Mouse (Mus musculus) lung, postnatal 0 days (tissue): ENCODE measurements around the gene Tulp4. TPM values are rescaled to one million over a fixed set of nuclear protein-coding genes. Genes with fewer than 3 reads are reported as not detected.
"Not testable (repeated sequence)": the region's sequence is repeated elsewhere in the genome, so short reads cannot be mapped to it uniquely, and the experiment has no call there.

Source experiments
- ATAC-seq: fragments of 200-750 bp; cut with Nextera tagmentation; 2 replicates; pipeline ENCODE4 v1.8.0; 2017; ENCODE audit warnings: moderate library complexity
- DNase-seq: peaks from one replicate; pipeline ENCODE4 v3.0.0-alpha.2; 2016; ENCODE audit warnings: low spot score
- H3K27ac ChIP-seq: fragments of 300-500 bp; sonication (generic); 2 replicates; pipeline ENCODE4 v1.5.1; 2014; ENCODE audit warnings: antibody characterized with exemption, mild to moderate bottlenecking, low read length, mixed read lengths
- H3K27me3 ChIP-seq: fragments of 300-500 bp; sonication (generic); replicated peaks from 2 replicates; pipeline ENCODE4 v1.6.1; 2014; ENCODE audit warnings: low read length, mixed read lengths; ENCODE audit not compliant: insufficient read depth
- H3K36me3 ChIP-seq: fragments of 300-500 bp; sonication (generic); 2 replicates; pipeline ENCODE4 v1.6.1; 2014; ENCODE audit warnings: low read length, mixed read lengths; ENCODE audit not compliant: insufficient read depth
- H3K4me1 ChIP-seq: fragments of 300-500 bp; sonication (generic); 2 replicates; pipeline ENCODE4 v1.6.1; 2014; ENCODE audit warnings: antibody characterized with exemption, low read depth, low read length, mixed read lengths; ENCODE audit not compliant: insufficient read depth
- H3K4me2 ChIP-seq: fragments of 300-500 bp; sonication (generic); replicated peaks from 2 replicates; pipeline ENCODE4 v1.6.1; 2014; ENCODE audit warnings: low read depth, mild to moderate bottlenecking, low read length, moderate library complexity, mixed read lengths
- H3K4me3 ChIP-seq: fragments of 300-500 bp; sonication (generic); 2 replicates; pipeline ENCODE4 v1.5.1; 2014; ENCODE audit warnings: low read depth, low read length
- H3K9ac ChIP-seq: fragments of 300-500 bp; sonication (generic); replicated peaks from 2 replicates; pipeline ENCODE4 v1.6.1; 2014; ENCODE audit warnings: low read depth, mild to moderate bottlenecking
- H3K9me3 ChIP-seq: fragments of 300-500 bp; sonication (generic); 2 replicates; pipeline ENCODE4 v1.6.1; 2016; ENCODE audit warnings: low read length, mixed read lengths
- WGBS: fragments of 180-500 bp; shearing (Covaris S2); extraction: QIAGEN DNeasy Blood & Tissue Kit; methylation state at CpG from one replicate; pipeline ENCODE4 v1.1.7; 2014; 5-methylcytosine and 5-hydroxymethylcytosine counted together
- microRNA-seq: library from miRNA; unstranded; fragments of <30 nt; microRNA quantifications from one replicate; pipeline ENCODE4, GENCODE M21; 2016
- polyA plus RNA-seq: library from polyadenylated mRNA; unstranded; fragments of >200 nt; fragmentation: Nextera tagmentation; extraction: Ambion mirVana; gene quantifications from 2 replicates; pipeline ENCODE4 v1.2.1, GENCODE M21; 2015

The Tulp4 gene
- polyA plus RNA-seq, 1 experiment from 2014 or later = 35.4 TPM

DNA sequence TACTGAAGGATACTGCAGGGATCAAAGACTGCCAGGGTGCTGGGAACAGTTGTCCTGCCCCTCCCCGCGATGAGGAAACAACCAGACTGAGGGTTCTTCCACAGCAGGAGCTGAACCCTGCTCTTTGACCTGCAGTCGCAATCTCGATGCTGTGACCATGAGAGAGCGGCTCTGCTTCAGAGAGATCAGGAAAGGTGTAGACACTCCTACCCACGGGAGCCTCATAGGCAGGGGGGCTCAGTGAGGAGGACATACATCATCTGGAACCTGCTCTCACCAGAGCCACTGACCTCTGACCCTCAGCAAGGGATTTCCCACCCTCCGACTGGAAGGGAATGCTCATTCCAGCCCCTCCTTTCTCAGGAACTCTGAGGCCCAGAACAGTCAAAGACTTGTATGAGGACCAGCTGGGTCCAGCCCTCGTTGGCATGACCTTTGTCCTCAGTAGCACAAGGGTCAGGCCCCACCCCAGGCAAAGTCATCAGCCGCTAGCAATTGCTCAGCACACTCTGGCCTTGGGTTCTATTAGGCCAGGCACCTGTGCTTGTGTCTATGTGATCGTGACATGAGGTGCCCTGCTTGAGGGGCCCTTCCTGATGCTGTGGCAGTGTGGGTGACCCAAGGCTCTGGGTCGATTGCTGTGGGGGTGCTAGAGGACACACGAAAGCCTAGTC, 194.1 kb downstream of the Tulp4 start:
- H3K36me3 ChIP-seq, H3K4me1 ChIP-seq, H3K9me3 ChIP-seq, H3K4me2 ChIP-seq, H3K27me3 ChIP-seq, H3K4me3 ChIP-seq, H3K27ac ChIP-seq, DNase-seq, H3K9ac ChIP-seq: not testable (repeated sequence)
- ATAC-seq = peak; percentile 25
- 57% methylated on average over 2 of the region's 12 CpGs for WGBS

Small RNA genes within 50 kb of the gene (microRNA-seq; reads per million reads assigned to microRNA genes)
- gene Gm22774 = not detected

Other genes starting within 250 kb of the Tulp4 start
- gene Synj2, start 165.2 kb upstream of the Tulp4 start, polyA plus RNA-seq = 1.8 and 2.1 TPM in 2 replicates
- gene Serac1, start 26.7 kb upstream of the Tulp4 start, polyA plus RNA-seq = 2.5 and 3.0 TPM in 2 replicates
- gene Gtf2h5, start 26.7 kb upstream of the Tulp4 start, polyA plus RNA-seq = 135 and 139 TPM in 2 replicates
- 15.0 and 16.1 TPM in 2 replicates for gene Tmem181a, start 150.4 kb downstream of the Tulp4 start, polyA plus RNA-seq
- gene Dynlt1a, start 211.1 kb downstream of the Tulp4 start, polyA plus RNA-seq = 6.4 and 7.0 TPM in 2 replicates